Mouse (Mus musculus) CD8-positive naive resting alpha-beta T cell, adult 2 months (primary cell): ENCODE data around the gene St6gal1.
"Not testable (repeated sequence)": the region's sequence is repeated elsewhere in the genome, so short reads cannot be mapped to it uniquely, and the experiment has no call there.

Experiments used
- DNase-seq, 2 experiments: peaks; one replicate each; pipeline ENCODE4 v3.0.0; 2022; ENCODE audit warnings: low read depth in 2 of 2, low spot score in 2 of 2

St6gal1 gene

DNA sequence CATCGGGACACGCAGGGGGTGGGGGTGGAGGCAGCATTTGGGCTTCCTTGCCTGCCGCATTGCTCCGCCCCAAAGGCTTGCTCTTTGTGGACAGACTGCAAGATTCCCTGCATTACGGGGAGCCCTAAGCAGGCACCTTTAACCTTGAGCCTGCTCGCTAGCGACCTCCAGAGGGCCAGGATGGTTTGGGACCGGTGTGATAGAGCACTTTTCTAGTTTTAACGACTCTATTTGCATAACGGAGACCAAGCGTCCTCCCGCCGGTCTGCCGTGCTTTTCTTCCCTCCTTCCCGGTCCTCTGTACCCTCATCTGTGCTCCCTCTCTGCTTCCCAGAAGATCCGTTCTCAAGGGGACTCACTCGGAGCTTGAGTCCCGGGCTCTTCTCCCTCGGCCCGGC, at the start of gene St6gal1:
TSS of gene St6gal1 (plus strand) at position 70 of the 398 bp plus-strand sequence.
- DNase-seq, result peak; percentile 86 to 91

DNA sequence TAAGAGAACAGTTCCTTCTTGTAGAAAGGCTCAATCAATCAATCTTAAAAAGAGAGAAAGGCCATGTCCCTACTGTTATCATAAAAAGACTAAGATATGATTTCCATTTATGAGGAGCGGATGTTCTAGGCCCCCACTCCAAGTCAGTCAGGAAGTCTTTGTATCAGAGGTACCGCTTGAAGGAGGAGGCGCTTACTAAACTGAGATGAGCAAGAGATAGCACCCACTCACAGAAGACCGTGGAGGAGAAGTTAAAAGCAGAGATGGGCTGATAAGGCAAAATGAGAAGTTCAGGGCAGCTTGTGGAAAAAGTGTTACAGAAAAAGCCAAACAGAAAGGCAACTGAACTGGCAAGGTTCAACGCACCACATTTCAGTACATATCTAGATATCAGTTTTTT, 49.7 kb upstream of the St6gal1 start:
- DNase-seq, result peak; percentile 55 to 62

DNA sequence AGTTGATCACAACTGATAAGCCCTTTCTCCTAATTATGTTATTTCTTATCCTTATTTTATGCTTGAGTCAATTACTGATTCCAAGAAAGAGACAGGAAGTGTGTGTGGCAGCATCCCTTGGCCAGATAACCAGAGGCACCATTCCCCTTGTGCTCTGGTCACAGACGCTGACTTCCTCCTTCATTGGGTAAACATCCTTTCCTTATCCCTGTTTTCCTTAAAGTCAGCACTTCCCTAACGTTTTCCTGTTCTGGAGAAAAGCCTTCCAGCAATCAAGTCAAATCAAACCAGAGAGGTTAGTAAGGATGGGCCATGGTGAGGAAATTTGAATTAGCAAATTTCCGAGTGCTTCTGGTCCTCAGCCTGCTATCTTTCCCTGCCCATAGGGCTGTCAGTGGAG, 48.6 kb upstream of the St6gal1 start:
- no peak for DNase-seq

- no peak for DNase-seq
Observed at GRCm38 (mm10) chr16:23177856-23178255, 46.7 kb upstream of the St6gal1 start.

DNA sequence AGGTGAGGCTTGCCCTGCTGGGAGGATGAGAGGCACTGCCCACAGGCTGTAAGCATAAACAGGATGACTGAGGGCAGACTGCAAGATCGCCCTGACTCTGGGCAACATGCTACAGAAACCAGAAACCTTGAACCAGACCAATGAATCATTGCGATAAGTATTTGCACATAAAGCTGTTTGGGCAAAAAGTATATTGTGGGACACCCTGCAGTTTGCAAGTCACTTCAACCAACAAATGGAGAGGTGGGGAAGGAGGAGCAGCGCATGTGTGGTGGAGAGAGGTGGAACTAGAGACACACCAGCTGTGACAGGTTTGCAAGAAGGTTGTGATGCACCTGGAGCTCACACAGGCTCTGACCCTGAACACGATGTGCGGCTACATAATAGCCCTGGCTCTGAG, 45.7 kb upstream of the St6gal1 start:
- no peak for DNase-seq

GRCm38 (mm10) chr16:23179436-23179835, 45.1 kb upstream of the St6gal1 start:
- not testable (repeated sequence) for DNase-seq

- DNase-seq, result peak in 1 of 2 experiments; percentile 45
Observed at GRCm38 (mm10) chr16:23181054-23181453, 43.5 kb upstream of the St6gal1 start.

DNA sequence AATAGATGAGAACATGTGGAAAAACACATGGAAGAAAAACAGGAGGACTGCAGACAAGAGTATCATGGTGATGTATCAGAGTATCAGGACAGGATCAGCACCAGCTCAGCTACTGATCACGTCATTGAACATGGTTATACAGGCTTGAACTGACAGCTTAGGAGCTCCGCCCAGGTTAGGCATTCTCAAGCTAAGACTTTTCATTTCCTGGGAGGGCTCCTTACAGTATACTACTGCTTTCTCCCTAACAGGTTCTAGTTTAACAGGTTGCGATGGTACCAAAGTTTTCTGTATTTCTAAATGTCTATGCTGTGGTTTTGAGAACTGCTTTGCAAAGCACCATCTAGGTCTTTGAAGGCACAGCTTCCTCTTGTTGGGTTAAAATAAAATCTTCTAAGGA, 43.1 kb upstream of the St6gal1 start:
- DNase-seq, result peak; percentile 70 to 74

DNA sequence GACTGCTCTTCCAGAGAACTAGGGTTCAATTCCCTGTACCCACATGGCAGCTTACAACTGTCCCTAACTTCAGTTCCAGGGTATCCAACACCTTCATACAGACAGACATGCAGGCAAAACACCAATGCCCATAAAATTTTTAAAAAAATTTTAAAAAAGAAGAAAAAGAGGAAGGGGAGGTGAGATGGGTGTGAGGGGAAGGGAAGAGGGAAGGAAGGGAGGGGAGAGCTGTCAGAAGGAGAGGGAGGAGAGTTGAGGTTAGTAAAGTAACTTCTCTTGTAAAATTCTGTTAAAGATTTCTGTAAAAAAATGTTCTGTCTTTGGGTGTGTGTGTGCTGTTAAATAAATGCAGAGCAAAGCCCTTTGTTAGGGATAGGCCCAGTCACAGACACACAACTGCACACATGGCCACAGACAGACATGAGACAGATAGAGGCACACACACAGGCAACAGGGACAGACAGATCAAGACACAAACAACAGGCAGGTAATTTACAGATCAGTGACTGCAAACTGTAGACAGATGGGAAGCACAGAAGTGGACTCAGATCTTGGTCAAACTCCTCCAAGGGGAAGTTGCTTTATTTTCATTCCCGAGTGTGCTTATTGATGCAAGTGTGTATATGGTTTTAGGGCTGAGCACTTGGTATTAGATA, 42.5 kb upstream of the St6gal1 start:
- DNase-seq, result no peak

DNA sequence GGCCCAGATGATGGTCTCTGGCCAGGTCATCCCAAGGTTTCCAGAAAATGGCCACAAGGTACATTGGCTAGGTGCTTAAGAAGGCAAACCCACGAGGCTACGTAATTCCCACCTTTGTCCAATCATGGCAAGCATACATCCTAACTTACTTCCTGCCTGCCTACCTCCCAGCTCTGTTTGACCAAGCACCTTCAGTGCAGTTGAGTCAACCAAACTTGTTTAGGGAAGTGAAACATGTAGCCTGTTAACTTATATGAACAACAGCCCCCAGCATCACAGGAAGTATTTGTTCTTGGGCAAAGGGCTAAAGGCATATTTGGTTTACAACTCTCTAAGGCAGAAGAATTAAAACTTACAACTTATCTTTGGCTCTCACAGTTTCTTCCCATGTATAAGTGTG, 38.7 kb upstream of the St6gal1 start:
- DNase-seq, result no peak

DNA sequence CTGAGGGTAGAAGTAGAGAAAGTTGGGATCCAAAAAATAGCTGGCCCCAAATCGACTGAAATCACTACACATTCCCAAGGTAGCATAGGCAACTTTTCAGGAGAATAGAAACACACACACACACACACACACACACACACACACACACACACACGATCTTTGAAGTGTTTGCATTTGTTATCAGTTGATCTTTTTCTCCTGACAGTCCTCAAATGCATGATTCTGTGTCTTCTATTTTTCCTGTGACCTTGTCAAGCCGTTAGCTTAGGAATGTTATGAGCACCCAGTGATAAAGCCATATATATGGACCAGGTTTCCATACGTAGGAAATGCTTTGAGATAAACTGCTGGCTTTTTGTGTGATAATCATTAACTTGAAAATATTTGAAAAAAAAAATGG, 38.1 kb upstream of the St6gal1 start:
- no peak for DNase-seq

DNA sequence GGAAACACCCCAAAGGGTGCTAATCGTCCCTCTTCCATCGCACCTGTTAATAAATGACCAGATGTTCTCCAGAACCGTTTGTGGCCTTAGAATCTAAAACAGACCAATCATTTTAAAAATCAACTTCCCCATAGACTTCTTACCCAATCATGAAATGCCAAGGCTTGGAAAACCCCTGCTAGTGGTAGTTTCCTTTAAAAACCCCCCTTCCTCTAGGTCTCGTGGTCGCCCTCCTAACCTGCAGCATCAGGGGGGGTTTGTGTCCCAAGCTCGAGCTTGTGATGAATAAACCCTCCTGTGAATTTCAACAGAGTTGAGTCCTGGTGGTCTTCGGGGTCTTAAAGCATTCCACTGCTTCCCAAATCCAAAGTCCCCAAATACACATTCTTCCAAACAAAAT, 36.6 kb upstream of the St6gal1 start:
- no peak for DNase-seq

GRCm38 (mm10) chr16:23189612-23190011, 34.9 kb upstream of the St6gal1 start:
- DNase-seq, result no peak

- DNase-seq, result no peak
Observed at GRCm38 (mm10) chr16:23191560-23192242, 32.8 kb upstream of the St6gal1 start.

DNA sequence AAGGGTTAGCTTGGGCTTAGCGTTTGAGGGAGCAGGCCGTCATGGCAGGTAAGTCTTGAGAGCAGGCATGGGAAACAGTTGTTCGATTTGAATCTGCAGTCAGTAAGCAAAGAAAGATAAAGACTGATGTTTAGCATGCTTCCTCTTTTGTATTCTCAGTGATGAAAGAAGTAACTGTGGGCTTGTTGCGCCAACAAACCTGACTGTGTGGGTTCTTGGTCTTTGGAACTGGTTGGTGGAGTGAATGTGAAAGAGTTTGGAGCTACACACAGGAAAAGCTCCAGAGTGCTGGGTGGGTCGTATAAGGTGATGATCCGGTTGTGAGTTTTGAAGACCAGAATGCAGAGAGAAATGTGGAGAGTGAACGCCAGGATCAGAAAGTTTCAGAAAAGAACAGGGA, 28.9 kb upstream of the St6gal1 start:
- peak in 1 of 2 experiments; percentile 30 for DNase-seq

- DNase-seq, result no peak
Observed at GRCm38 (mm10) chr16:23196296-23196695, 28.2 kb upstream of the St6gal1 start.

DNA sequence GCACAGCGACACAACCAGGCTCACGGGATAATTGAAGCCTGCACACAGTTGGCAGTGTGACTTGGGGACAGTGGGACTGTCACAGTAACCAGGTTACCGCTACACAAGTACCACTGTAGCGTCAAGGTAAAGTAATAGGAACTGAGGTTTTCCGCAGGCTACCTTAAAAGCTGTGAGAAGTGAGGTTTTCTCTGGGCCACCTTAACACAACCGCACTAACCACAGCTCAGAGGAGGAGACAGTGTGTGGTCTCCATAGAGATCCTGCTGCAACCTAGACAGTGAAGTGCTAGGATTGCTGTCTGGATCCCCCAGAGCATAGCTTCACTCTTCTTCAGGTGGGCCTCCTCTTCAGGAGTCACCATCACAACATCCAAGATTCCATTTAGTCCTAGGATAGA, 27.7 kb upstream of the St6gal1 start:
- peak in 1 of 2 experiments; percentile 49 for DNase-seq

- DNase-seq, result no peak
Observed at GRCm38 (mm10) chr16:23201498-23201897, 23.0 kb upstream of the St6gal1 start.

GRCm38 (mm10) chr16:23214314-23214713, 10.2 kb upstream of the St6gal1 start:
- no peak for DNase-seq

GRCm38 (mm10) chr16:23215241-23215900, 9.2 kb upstream of the St6gal1 start:
- DNase-seq, result no peak

GRCm38 (mm10) chr16:23216366-23216765, 8.2 kb upstream of the St6gal1 start:
- DNase-seq, result no peak

DNA sequence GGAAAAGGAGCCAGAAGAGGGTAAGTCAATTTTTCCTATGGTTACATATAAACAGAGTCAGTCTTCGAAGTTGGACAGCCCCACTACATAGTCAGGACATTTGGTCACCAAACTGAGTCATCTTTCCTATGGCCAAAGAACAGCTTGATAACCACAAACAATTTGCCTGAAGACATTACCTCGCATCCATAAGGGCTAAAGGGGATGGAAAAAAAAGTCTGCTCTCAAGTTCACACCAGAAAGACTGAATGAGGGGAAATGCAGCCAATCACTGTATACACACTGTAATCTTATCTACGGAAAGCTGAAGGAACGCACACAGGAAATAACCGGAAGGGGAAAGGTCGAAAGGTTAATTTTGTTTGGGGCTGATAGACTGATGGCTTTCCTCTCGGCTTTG, 6.2 kb upstream of the St6gal1 start:
- DNase-seq, result no peak
